Mouse (Mus musculus) megakaryocyte, adult 5-6 weeks (primary cell): ENCODE results near the gene Zfp157. TPM values are rescaled to one million over a fixed set of nuclear protein-coding genes. Genes with fewer than 3 reads are reported as not detected.
"Not testable (repeated sequence)": the region's sequence is repeated elsewhere in the genome, so short reads cannot be mapped to it uniquely, and the experiment has no call there.

Source experiments
- ATAC-seq: 2 replicates; pipeline ENCODE4 v1.8.0; 2016; ENCODE audit warnings: mild to moderate bottlenecking, inconsistent platforms; ENCODE audit not compliant: poor library complexity, severe bottlenecking
- total RNA-seq, 2 experiments: library from RNA; stranded (forward) in 1 of 2; stranded (reverse) in 1 of 2; fragments of 153-499, 151-499 nt in 1 of 2; fragments of 221-1000, 200-1000 nt in 1 of 2; gene quantifications; 2 replicates each; pipeline versions ENCODE4 v1.2.3 to v1.2.4; 2015 to 2017

Zfp157 gene
- total RNA-seq (2015): 9.1 and 15.3 TPM in 2 replicates
- total RNA-seq (2017): 10.8 and 11.1 TPM in 2 replicates

DNA sequence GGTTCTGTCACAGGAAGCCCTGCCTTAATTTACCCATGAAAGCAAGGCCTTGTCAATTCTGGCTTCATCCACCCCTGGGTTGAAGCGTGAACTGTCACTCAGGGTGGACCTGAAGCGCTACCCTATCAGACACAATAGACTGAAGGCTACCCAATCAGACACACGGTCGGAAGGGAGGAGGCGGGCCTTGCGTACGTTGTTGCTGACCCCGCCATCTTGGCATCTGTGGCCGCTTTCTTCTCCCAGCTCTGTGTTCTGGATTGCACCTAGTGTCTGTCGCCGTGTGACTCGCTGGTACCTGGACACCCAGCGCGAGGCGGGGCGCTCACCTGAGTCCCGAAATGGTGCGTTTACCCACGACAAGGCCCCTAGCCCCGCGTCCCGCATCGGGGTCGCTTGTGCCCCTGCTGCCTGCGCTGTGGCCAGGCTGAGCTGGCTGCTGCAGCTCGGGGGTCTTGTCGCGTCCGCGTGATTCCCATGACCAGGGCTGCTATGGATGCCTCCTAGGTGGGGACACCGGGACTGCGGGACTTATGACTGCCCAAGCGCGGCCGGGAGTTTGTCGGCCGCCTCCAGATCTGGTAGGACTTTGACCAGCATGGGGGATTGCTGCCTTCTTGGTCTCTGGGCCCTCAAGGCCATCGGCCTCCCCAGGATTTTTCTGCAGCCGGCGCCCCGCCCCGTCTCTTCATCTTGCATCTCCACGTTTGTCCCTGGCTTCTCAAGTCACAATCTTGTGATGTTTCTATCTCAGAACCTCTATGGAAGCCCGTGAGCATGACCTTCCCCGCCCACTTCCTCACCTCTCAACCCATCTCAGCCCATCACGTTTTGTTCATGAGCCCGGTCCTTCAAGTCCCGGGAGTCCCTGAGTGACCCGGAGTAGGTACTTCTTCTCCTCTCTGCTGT lies at the start of gene Zfp157:
Gene Zfp157 (plus strand): TSS at position 183 of the 909 bp plus-strand sequence.
- ATAC-seq: peak; percentile 99

DNA sequence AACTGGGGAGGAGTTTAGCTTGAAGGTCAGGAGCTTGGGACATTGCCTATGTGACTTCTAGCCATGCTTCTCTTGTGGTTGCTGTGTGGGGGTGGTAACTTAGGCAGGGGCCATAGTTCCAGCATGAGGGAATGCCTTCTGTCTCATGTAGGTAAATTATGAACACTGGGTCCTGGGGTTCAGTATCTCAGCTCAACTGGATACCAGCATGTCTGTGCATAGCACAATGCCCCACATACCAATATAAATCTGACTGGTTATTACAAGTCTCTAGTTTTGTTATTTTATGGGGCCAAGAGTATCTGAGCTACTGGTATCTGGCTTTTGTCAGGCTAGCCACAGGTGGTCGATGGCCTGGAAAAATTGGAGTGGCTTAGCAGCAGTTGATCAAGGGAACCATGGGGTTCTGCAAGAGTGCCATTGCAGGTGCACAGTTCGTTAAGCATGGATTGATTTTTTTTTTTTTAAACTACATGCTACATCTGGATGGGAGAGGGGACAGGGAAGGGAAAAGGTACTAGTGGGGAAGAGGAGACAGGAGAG lies 43.4 kb upstream of the Zfp157 start:
- ATAC-seq: no peak

DNA sequence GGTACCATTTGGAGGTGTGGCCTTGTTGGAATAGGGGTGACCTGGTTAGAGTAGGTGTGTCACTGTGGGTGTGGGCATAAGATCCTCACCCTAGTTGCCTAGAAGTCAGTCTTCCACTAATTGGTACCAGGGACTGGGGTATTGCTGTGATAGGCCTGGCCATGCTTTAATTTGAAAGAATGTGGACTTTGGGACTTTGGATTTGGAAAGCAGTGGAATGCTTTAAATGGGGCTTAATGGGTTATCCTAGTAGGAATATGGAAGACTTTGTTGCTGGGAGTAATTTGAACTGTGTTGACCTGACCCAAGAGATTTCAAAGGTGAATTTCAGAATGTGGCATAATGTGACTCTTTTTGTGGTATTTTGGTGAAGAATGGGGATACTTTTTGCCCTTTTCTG lies 40.8 kb upstream of the Zfp157 start:
- ATAC-seq: not testable (repeated sequence)

DNA sequence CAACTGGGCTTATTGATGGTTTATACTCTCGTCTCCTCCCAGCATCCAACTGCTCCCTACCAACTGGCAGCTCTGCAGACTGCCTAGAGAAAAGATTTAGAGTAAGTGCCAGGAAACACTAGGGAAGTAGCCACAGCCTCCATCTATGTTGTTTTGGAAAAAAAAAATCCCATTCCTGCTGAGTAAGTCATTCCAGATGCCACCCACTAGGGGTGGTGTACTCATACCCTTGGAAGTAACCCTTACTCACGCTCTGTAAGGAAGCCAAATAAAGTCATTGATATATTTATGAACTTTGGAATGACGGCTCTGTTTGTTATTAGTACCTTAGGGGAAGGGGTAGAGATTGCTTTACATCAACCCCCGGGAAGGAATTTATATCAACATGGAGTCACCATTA lies 17.1 kb downstream of the Zfp157 start:
- ATAC-seq: no peak

DNA sequence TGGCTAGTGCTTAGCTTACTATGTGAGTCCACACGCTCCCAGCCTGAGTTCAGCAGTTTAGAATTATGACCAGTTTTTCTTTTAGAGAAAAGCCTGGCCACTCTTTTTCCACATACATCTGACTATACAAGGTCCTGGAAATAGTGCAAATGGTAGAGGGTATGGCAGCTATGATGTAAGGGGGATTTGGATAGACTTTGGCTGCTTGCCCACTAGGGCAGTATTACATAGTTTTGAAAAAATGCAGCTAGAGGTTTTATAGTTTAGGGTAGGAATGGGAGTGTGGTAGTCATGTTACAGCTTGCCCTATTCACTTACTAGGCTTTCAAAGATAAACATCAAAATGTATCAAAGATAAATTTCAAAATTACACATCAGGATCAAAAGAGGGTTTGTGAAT lies 17.8 kb downstream of the Zfp157 start:
- ATAC-seq: no peak

DNA sequence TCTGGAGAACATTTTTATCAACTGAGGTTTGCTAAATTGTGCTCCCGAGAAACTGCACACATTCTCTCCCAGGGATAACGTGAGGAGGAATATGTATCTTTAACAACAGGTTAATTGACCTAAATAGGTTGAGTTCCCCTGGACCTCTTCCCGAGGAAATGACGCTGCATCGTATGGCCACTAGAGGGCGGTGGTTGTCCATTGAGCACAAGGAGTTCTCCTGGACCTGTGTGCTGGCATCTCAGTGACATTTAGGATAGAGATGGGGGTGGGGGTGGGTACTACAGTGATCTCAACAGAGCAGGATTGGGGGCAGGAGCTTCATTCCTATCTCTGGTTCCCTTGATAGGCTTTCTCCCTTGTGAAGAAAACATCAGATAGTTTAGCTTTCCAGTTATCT lies 32.3 kb downstream of the Zfp157 start:
- ATAC-seq: peak; percentile 47; the same call in 1 of the 2 replicates

DNA sequence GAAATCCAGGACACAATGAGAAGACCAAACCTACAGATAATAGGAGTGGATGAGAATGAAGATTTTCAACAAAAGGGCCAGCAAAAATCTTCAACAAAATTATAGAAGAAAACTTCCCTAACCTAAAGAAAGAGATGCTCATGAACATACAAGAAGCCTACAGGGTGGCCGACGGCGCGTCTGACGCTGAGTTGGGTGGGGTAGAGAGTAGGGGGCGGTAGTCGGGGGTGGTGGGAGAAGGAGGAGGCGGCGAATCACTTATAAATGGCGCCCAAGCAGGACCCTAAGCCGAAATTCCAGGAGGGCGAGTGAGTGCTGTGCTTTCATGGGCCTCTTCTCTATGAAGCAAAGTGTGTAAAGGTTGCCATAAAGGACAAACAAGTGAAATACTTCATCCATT lies 63.3 kb downstream of the Zfp157 start:
- ATAC-seq: peak; percentile 59; the same call in 1 of the 2 replicates

Other genes with a start within 250 kb of the Zfp157 start
- 5.3 and 6.5 TPM in 2 replicates for gene Mblac1, start 247.2 kb upstream of the Zfp157 start, total RNA-seq (2015)
- gene Mblac1, start 247.2 kb upstream of the Zfp157 start, total RNA-seq (2017): 4.6 and 5.8 TPM in 2 replicates
- gene Nxpe5, start 215.6 kb upstream of the Zfp157 start, total RNA-seq (2015): 0.87 and 1.2 TPM in 2 replicates
- gene Nxpe5, start 215.6 kb upstream of the Zfp157 start, total RNA-seq (2017): 1.4 and 2.0 TPM in 2 replicates
- 187 and 189 TPM in 2 replicates for gene Lamtor4, start 186.0 kb upstream of the Zfp157 start, total RNA-seq (2015)
- 97.6 and 122 TPM in 2 replicates for gene Lamtor4, start 186.0 kb upstream of the Zfp157 start, total RNA-seq (2017)
- 51.5 and 53.9 TPM in 2 replicates for gene BC037034, start 177.4 kb upstream of the Zfp157 start, total RNA-seq (2015)
- gene BC037034, start 177.4 kb upstream of the Zfp157 start, total RNA-seq (2017): 49.2 and 54.9 TPM in 2 replicates
- gene Gal3st4, start 168.6 kb upstream of the Zfp157 start, total RNA-seq (2015): not detected in 2 replicates
- gene Gal3st4, start 168.6 kb upstream of the Zfp157 start, total RNA-seq (2017): not detected in 2 replicates
- gene Gm43720, start 161.5 kb upstream of the Zfp157 start, total RNA-seq (2015): not detected in 2 replicates
- gene Gm43720, start 161.5 kb upstream of the Zfp157 start, total RNA-seq (2017): not detected in 2 replicates
- 0.25 and 1.3 TPM in 2 replicates for gene Gpc2, start 161.5 kb upstream of the Zfp157 start, total RNA-seq (2015)
- 3.1 and 3.6 TPM in 2 replicates for gene Gpc2, start 161.5 kb upstream of the Zfp157 start, total RNA-seq (2017)
- gene Stag3, start 161.2 kb upstream of the Zfp157 start, total RNA-seq (2015): 11.6 and 14.8 TPM in 2 replicates
- 12.5 and 26.0 TPM in 2 replicates for gene Stag3, start 161.2 kb upstream of the Zfp157 start, total RNA-seq (2017)
- gene Pvrig, start 99.5 kb upstream of the Zfp157 start, total RNA-seq (2015): 0.50 TPM in 1 of 2 replicates, not detected in the other
- 0.11 TPM in 1 of 2 replicates, not detected in the other for gene Pvrig, start 99.5 kb upstream of the Zfp157 start, total RNA-seq (2017)
- not detected in 2 replicates for gene 1700123K08Rik, start 123.2 kb downstream of the Zfp157 start, total RNA-seq (2015)
- gene 1700123K08Rik, start 123.2 kb downstream of the Zfp157 start, total RNA-seq (2017): not detected in 2 replicates
- 47.9 and 51.5 TPM in 2 replicates for gene Zfp68, start 178.3 kb downstream of the Zfp157 start, total RNA-seq (2015)
- gene Zfp68, start 178.3 kb downstream of the Zfp157 start, total RNA-seq (2017): 51.0 and 60.4 TPM in 2 replicates
- gene A430033K04Rik, start 181.4 kb downstream of the Zfp157 start, total RNA-seq (2015): 3.2 and 3.6 TPM in 2 replicates
- gene A430033K04Rik, start 181.4 kb downstream of the Zfp157 start, total RNA-seq (2017): 5.8 and 6.4 TPM in 2 replicates